Mouse (Mus musculus): ENCODE results near the gene Sema3b. TPM values are rescaled to one million over a fixed set of nuclear protein-coding genes. Genes with fewer than 3 reads are reported as not detected.

The Sema3b gene
- total RNA-seq, 4 experiments from 2014 or later, result 5.0 to 7.7 (median 6.2) TPM

Other genes with a start within 250 kb of the Sema3b start
- gene Cacna2d2, start 209.6 kb downstream of the Sema3b start, total RNA-seq (2022), result 10 to 100 TPM in 2 of 4 experiments, 1 to 10 TPM in 2; 9.1 to 17.3 (median 11.7) TPM
- gene Tmem115, start 75.3 kb downstream of the Sema3b start, total RNA-seq (2022), result 10 to 100 TPM; 41.7 to 51.9 (median 46.5) TPM
- gene Cyb561d2, start 67.0 kb downstream of the Sema3b start, total RNA-seq (2022), result 10 to 100 TPM; 21.1 to 28.3 (median 25.1) TPM
- gene Nprl2, start 67.0 kb downstream of the Sema3b start, total RNA-seq (2022), result 10 to 100 TPM; 30.3 to 35.9 (median 32.0) TPM
- gene Zmynd10, start 61.9 kb downstream of the Sema3b start, total RNA-seq (2022), result 1 to 10 TPM in 1 of 4 experiments, under 1 TPM in 2, not detected in 1; 0.41 to 1.7 (median 0.62) TPM
- gene Rassf1, start 57.7 kb downstream of the Sema3b start, total RNA-seq (2022), result 10 to 100 TPM; 16.1 to 33.1 (median 26.2) TPM
- 10 to 100 TPM; 55.1 to 64.1 (median 61.8) TPM for gene Tusc2, start 46.0 kb downstream of the Sema3b start, total RNA-seq (2022)
- gene Hyal2, start 41.3 kb downstream of the Sema3b start, total RNA-seq (2022), result 10 to 100 TPM; 27.3 to 47.0 (median 36.3) TPM
- 10 to 100 TPM in 1 of 4 experiments, 1 to 10 TPM in 3; 7.7 to 14.2 (median 9.3) TPM for gene Hyal1, start 32.3 kb downstream of the Sema3b start, total RNA-seq (2022)
- gene Naa80, start 30.3 kb downstream of the Sema3b start, total RNA-seq (2022), result 10 to 100 TPM; 15.3 to 20.1 (median 17.0) TPM
- gene Hyal3, start 28.4 kb downstream of the Sema3b start, total RNA-seq (2022), result 1 to 10 TPM; 1.5 to 2.3 (median 2.0) TPM
- gene Ifrd2, start 21.6 kb downstream of the Sema3b start, total RNA-seq (2022), result 10 to 100 TPM; 36.7 to 49.1 (median 39.8) TPM
- 100 to 1,000 TPM; 229 to 382 (median 295) TPM for gene Gnai2, start 26.1 kb upstream of the Sema3b start, total RNA-seq (2022)
- 1 to 10 TPM in 1 of 4 experiments, under 1 TPM in 3; 0.31 to 2.2 (median 0.74) TPM for gene Slc38a3, start 60.3 kb upstream of the Sema3b start, total RNA-seq (2022)
- gene Gnat1, start 70.5 kb upstream of the Sema3b start, total RNA-seq (2022), result under 1 TPM in 1 of 4 experiments, not detected in 3; 0.74 TPM
- 10 to 100 TPM; 25.0 to 41.2 (median 29.8) TPM for gene Sema3f, start 101.2 kb upstream of the Sema3b start, total RNA-seq (2022)
- 100 to 1,000 TPM in 2 of 4 experiments, 10 to 100 TPM in 2; 91.2 to 204 (median 127) TPM for gene Rbm5, start 161.8 kb upstream of the Sema3b start, total RNA-seq (2022)

Data from adrenal gland, adult 8-10 months (tissue).